Mouse (Mus musculus): ENCODE results near the gene Gm45808. TPM values are rescaled to one million over a fixed set of nuclear protein-coding genes. Genes with fewer than 3 reads are reported as not detected.
"Not testable (repeated sequence)": the region's sequence is repeated elsewhere in the genome, so short reads cannot be mapped to it uniquely, and the experiment has no call there.

Gene Gm45808
- polyA plus RNA-seq, 3 experiments from 2014 or later: not detected

DNA sequence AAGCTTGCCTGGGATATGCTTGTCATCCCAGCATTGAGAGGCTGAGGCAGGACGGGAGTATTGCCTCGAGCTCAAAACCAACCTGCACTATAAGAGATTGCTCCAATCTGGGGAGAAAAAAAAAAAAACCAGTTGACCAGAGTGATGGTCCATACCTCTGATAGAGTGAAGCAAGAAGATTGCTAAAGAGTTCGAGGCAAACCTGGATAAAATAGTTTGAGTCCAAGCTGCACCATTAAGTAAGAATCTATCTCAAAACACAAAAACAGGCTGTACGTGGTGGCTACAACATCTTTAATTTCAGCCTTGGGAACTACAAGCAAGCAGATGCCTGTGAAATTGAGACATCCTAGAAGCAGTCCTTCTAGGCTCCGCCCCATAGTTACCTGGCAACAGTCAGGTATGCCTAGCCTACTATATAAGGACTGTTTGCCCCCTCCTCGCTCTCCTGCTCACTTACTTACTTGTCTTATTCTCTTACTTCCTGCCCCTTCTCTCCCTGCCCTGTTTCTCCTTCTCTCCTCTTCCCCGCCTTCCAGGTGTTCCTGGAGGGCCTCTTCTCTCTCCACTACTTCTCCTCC lies 19.4 kb downstream of the Gm45808 start:
- ATAC-seq: no peak

DNA sequence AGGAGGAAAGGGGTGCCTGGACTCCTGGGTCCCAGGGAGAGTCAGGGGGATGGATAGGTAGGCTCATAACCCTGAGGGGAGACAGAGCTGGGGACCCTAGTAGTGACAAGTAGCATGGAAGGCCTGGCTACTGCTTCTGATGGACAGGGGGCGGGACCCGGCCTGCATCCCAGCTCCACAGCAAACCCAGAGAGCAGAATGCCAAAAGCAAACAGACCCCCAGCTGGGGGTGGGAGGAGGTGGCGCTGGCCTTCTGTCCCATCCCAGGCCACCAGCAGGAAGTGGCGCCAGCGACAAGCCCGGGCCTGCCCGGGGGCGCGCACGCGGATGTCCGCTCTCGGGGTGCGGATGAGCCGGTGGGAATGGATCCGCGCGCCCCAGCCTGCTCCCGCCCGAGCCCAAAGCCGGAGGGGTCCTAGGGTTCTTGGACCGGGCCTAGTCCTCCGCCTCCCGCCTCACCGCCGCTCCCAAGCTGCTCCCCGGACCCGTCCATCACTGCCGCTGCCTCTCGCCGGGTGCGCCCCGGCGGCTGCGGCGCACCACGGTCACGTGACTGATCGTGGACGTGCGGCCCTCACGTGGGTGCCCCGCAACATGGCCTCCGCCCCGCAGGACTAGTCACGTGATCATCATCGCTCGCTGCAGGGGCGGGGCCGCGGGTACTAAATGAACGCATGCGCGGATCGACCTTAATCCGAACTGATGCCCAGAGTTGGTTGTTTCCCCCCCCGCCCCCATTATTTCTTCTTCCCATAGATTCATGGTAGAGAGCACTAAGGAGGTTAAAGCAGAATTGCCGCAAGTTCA lies 20.1 kb downstream of the Gm45808 start, which contains the start of gene Bax:
TSS of gene Bax (minus strand) at position 616 of the 807 bp plus-strand sequence.
- peak; percentile 81 for ATAC-seq

DNA sequence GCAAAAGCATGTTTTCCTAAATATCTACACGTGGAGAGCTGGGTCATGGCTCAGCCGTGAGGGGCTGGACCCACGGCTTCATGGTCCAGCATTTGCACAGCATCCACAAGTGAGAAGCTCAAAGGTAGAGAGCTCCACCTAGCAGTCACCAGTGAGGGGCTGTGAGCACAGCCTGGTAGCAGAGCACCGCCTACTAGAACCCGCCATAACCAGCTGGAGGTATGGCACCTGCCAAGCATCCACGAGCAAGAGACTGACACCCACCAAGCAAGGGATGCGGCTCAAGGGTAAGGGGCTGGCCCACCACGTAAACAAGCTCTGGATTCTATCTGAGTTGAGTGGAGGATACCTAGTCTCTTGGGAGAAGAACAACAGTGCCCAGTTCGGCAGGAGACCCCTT lies 21.1 kb downstream of the Gm45808 start:
- no peak for ATAC-seq

DNA sequence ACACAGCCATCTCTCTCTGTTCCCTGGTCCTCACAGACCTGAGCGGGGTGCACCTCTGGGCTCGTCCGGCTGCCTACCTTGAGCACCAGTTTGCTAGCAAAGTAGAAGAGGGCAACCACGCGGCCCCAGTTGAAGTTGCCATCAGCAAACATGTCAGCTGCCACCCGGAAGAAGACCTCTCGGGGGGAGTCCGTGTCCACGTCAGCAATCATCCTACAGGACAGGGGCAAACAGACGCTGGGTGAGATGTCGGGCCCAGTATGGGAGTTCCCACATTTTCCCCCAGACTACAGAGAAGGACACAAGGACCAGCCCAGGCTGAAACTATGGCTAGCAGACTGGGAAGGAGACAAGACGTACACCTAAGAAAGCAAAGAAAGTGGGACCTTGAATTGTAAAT lies 21.5 kb downstream of the Gm45808 start:
- no peak for ATAC-seq

DNA sequence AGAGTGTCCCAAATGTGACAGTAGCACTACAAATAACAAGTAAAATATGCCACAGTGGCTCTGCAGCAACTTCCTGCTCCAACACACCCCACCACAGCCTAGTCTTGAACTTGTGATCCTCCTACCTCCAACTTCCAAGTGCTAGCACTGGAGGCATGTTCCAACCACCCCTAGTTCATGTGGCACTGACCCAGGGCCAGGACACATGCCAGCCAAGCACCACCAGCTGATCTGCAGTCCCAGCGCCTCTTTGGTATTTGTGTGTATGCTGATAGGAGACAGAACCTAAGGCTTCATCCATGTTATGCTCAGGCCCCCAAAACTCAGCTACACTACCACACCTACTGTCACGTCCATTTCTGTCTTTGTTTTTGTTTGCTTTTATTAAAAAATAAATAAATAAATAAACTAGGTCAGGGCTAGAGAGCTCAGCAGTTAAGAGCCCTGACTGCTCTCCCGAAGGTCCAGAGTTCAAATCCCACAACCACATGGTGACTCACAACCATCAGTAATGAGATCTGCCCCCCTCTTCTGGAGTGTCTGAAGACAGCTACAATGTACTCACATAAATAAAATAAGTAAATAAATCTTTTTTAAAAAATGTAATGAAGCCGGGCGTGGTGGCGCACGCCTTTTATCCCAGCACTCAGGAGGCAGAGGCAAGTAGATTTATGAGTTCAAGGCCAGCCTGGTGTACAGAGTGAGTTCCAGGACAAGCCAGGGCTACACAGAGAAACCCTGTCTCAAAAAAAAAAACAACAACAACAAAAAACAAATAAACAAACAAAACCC lies 22.4 kb downstream of the Gm45808 start:
- ATAC-seq: no peak

DNA sequence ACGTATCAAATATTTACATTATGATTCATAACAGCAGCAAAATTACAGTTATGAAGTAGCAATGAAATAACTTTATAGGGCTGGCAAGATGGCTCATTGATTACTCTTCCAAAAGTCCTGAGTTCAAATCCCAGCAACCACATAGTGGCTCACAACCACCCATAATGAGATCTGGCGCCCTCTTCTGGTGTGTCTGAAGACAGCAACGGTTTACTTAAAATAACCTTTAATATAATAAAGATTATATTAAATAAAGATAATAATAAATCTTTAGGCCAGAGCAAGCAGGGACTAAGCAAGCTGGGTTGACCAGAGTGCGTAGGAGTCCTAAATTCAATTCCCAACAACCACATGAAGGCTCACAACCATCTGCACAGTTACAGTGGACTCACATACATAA lies 23.7 kb downstream of the Gm45808 start:
- ATAC-seq: not testable (repeated sequence)

DNA sequence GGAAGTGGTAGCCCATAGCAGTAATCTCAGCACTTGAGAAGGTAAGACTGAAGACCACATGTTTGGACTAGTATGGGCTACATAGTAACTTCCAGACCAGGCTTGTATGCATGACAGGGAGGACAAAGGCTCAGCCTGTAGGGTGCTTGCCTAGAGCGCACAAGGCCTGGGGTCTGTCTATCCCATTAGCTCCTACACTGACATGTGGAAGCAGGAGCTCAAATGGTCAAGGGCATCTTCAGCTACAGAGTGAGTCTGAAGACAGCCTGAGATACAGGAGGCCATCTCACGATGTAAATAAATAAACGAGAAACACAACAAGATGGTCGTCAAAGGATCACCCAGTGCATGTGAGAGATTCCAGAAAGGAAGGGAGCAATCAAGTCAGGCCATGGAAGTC lies 24.3 kb downstream of the Gm45808 start:
- no peak for ATAC-seq

DNA sequence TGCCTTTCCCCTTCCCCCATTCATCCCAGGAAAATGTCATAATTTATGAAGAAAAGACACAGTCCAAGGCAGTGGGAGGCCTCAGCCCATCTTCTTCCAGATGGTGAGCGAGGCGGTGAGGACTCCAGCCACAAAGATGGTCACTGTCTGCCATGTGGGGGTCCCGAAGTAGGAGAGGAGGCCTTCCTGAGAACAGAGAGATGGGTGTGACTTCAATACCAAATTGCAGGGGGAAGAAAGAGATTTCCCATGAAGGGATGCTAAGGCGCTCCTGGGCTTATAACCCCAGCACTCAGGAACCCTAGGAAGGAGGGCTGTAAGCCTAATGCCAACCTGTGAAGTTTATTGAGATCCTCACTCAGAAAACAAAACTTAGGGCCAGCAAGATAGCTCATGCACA lies 24.8 kb downstream of the Gm45808 start:
- ATAC-seq: no peak

DNA sequence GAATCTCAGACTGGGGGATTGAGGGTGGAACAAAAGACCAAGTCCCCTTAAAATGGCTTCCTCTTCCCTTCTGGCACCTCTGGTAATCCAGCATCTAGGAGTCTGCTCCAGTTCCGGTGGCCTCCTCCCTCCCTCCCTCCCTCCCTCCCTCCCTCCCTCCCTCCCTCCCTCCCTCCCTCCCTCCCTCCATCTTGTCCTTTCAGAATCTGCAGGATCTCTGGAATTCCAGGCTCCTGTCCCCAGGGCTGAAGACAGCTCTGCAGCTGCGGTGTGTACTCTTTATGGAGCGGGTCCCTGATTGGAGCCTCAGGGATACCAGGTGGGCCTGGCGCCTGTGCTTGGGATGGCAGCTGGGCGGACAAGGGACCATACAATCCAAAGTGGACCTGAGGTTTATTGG lies 25.3 kb downstream of the Gm45808 start:
- ATAC-seq: no peak

DNA sequence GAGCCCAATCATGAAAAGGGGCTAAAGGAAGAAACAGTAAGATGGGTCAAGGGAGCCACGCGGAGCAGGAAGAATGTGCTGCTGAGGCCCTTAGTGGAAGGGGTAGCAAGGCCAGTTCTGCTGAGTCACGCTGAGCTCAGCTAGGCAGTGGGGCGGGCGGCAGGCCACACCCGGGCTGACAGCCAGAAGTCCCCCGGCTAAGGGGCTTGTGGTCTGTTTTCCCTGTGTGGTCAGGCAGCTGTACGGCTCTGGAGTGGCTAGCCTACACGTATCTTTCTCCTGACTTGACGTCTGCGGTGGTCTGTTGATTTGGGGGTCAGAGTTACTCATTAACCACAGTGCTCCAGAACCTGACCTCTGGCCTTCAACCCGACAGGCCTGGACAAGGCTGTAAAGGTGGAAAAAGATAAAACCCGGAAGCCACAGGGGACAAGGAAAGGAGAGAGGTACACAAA lies 25.7 kb downstream of the Gm45808 start:
- ATAC-seq: no peak

DNA sequence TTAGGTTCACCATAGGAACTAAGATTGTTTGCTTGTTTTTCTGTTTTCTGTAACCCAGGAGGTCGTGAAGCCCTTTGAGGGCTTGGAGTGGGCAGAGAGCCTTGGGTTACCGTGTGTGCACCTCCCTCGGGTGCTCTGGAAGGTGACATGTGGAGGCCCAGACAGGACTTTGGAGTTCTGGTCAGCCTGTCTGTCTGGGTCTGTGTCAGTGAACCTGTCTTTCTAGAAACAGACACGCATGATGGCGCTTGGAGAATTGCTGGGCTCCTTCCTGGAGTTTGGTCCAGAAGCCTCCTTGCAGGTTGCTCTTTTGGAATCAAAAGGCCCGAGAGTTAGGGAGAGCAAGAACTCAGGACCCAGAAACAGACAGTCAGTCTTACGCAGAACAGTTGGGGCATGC lies 26.2 kb downstream of the Gm45808 start:
- no peak for ATAC-seq

DNA sequence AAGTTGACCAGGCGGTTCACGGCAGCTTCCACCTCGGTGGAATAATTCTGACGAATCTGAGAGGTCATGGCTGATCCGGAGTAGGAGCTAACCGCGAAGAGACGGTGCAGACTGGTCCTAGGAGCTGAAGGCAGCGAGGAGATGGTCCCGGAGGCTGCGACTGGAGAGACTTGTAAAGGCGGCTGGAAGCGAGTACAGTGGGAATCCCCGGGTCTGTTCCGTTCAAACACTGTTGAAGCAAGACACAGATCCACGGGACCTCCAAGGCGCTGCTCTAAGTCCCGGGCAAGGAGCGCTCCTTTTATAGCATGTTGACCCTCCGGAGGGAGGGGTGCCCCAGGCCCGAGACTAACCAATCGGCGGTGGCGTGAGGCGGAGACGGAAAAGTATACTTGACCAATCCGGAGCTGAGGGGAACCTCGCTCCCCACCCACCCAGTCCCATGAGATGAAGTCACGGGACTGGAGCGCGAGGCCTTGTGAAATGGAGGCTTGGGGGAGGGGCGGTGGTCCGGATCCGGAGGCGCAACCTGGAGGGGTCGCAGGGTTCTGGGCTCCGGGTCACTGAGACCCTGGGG lies 27.0 kb downstream of the Gm45808 start, which contains the start of gene Ftl1:
TSS of gene Ftl1 (minus strand) at position 321 of the 577 bp plus-strand sequence.
- ATAC-seq: peak; percentile 85

DNA sequence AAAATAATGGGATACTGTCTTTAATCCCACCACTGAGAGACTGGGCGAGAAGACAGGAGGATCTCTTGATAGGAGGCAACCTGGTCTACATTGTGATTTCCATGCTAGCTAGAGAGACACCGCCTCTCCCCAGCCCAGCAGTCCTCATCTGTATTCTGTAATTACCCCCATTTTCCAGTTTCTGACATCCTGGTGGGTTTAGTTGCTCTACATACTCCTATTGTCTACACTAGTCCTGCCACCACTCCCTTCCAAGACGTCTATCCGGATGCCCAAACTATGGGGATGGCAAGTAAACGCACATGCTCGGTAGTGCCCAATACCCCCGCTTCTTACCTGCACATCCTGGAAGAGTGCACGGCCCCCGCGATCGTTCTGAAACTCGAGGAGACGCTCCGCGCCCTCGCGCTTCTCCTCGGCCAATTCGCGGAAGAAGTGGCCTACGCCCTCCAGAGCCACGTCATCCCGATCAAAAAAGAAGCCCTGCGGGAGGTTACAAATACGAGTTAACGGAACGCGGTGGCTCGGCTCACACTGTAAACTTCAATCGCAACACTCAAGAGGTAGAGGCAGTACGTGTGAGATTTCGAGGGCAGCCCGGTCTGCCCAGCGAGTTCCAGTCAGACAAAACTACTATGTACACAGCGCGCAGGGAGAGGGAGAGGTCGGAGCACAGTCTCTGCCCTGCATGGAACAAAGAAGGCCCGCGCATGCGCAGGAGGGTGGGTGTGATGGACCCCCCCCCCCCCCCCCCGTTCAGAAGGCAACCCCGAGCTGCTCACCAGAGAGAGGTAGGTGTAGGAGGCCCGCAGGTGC lies 27.7 kb downstream of the Gm45808 start:
- ATAC-seq: peak; percentile 41

DNA sequence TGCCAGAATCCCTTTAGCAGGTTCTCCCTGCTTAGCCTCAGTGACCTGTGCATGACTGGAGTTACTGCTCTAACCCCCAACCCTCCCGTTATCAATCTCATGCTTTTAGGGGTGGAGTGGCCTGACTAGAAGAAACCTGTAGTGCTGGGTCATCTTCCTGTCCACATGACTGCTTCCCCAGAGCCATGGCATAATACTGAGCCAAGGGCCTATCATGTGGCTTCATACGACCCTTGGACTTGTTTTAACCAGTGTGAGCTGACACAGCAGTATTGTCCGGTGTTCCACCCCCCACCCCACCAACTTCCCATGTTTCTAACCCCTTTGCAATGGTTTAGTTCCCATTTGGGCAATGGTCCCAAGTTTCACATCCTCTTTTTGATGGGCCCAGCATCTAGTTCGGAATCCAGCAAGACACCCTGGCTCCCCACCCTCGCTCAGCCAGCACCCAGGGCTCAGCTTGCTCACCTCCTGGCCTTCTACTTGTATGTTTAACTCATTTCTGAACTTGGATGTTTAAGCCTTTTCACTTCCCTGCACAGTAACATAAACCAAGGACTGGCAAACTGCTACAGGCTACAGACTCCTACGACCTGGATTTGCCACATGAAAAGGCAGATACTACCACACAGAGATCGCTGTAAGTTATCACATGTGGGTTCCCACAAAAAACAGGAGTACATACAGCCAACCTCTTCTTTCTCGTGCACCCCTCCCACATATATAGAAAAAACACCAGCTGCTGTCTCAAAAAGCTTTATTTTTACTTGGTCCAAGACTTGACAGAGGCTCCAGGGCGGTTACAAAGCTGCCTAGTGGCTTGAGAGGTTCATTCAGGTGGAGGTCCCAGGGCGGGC lies 29.2 kb downstream of the Gm45808 start:
- no peak for ATAC-seq

DNA sequence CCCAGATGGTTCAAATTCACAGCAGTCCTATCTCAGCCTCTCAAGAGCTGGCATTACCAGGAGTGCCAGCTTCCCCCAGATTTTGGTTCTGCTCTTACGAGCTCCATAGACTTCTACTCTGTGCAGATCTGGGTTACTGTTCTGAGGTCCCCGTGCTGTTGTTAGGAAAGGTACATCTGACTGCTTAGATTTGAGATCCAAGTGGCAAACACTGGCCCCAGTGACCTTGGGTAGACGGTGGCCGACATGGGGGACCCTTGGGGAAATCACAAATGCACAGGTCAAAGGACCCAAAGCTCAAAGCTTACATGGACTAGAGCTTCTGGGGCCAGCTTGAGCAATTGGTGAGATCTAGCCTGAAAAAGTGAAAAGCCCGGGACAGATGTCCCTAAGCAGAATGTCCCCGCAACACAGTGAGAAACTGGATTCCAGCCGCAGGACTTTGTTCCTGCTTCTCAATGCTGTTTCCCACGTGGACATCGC lies 29.8 kb downstream of the Gm45808 start:
- no peak for ATAC-seq

DNA sequence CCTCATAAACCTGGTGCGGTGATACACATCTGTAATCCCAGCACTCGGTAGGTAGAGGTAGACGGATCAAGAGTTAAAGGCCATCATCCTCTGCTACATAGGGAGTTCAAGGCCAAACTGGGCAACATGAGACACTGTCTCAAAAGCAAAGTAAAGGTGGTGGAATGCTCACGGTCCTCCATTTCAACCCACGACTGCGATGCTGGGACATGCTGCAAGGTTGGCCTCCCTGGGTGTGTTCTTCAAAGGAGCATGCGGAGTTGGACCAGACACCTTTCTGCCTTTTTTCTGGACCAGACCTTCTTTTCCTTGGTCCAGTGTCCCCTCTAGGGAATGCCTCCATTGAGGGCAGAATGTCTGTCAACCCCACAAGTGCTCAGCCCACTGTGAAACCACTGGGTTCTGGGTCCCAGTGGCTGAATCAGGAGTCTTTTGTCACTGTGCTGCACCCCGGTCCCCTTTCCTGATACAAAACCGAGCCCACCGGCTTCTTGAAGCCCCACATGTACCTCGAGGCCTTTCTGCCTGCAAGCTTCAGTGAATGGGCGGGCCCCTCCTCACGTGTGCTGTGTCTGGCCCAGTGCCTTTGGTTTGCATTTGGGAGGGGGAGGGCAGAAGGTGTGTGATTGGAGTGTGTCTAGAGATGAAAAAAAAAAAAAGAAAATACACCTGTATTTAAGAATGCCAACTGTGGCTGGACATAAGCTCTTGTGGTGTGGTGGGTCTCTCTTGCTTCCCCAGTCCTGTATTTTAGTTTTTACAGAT lies 30.5 kb downstream of the Gm45808 start:
- ATAC-seq: no peak

DNA sequence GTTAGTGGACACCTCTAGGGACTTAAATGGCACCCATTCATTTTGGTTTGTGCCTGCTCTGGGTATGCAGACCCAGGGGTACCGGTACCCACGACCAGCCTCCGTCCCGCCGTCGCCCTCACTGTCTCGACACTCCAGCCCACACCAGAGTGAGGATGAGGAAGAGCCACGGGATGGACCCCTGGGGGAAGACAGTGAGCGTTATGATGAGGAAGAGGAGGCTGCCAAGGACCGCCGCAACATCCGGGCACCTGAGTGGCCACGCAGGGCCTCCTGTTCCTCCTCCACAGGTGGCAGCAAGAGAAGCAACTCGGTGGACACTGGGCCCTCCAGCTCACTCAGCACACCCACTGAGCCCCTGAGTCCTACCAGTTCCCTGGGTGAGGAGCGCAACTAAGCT lies 31.6 kb downstream of the Gm45808 start:
- no peak for ATAC-seq

DNA sequence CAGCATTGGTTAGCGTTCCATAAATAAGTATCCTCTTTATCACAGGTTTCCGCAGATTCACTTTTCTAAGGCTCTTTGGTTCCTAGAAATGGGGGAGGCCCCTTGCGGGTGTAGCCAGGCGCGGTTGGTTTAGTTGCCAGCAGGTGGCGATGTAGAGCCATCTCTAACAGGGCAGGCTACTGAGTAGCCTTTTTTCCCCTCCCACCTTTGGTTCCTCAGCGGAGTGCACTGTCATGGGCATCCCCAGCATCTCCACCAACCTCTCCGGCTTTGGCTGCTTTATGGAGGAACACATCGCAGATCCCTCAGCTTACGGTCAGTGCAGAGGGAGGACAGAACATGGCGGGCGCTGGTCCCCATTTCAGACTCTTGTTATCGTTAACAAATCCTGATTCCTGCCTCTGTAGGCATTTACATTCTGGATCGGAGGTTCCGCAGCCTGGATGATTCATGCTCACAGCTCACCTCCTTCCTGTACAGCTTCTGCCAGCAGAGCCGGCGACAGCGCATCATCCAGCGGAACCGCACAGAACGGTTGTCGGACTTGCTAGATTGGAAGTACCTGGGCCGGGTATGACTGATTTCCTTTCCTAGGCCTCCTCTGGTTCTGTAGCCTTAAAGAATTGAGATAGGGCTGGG lies 35.1 kb downstream of the Gm45808 start:
- ATAC-seq: peak; percentile 89

DNA sequence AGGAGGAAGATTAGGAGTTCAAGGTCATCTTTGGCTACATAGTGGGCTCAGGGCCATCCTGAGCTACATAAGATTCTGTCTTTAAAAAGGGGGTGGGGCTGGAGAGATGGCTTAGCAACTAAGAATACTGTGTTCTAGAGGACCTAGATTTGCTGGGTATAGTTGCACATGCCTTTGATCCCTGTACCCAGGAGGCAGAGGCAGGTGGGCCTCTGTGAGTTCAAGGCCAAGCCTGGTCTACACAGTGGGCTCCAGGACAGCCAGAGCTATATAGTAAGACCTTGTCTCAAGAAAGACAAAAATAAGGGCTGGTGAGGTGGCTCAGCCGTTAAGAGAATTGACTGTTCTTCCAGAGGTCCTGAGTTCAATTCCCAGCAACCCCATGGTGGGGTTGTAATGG lies 36.6 kb downstream of the Gm45808 start:
- no peak for ATAC-seq
